Mouse (Mus musculus): ENCODE data around the gene 1600002K03Rik.

GRCm38 (mm10) chr10:80215048-80215772, 42.5 kb downstream of the 1600002K03Rik start:
- no peak for TF ChIP-seq CTCF (IDR thresholded peaks at IDR 0.05; ENCODE audit: extremely low read depth, insufficient read depth, low read length)
- TF ChIP-seq POLR2A (IDR thresholded peaks at IDR 0.05; ENCODE audit: extremely low read depth, insufficient read depth, low read length), result no peak
